Mouse (Mus musculus): Measurements from ENCODE around the gene Caln1. TPM values are rescaled to one million over a fixed set of nuclear protein-coding genes. Genes with fewer than 3 reads are reported as not detected.
A peak's percentile ranks its signal among the peaks of the same experiment; 100 is the strongest.

Gene Caln1
- total RNA-seq, 2 experiments from 2014 or later, result 141 to 152 TPM

- DNase-seq (ENCODE audit: low spot score in 2 of 2), result peak in 1 of 2 experiments; percentile 33
These were observed 24.5 kb downstream of the Caln1 start for GRCm38 (mm10) chr5:130393618-130394355.

- no peak for DNase-seq (ENCODE audit: low spot score in 2 of 2)
These were observed 25.1 kb downstream of the Caln1 start for GRCm38 (mm10) chr5:130394386-130394785.

GRCm38 (mm10) chr5:130395142-130395541, 25.9 kb downstream of the Caln1 start:
- peak in 1 of 2 experiments; percentile 12 for DNase-seq (ENCODE audit: low spot score in 2 of 2)

- DNase-seq (ENCODE audit: low spot score in 2 of 2), result no peak
These were observed 31.1 kb downstream of the Caln1 start for GRCm38 (mm10) chr5:130400136-130400917.

GRCm38 (mm10) chr5:130405201-130405600, 35.9 kb downstream of the Caln1 start:
- DNase-seq (ENCODE audit: low spot score in 2 of 2), result peak; percentile 70 to 75

GRCm38 (mm10) chr5:130409706-130410105, 40.5 kb downstream of the Caln1 start:
- DNase-seq (ENCODE audit: low spot score in 2 of 2), result no peak

GRCm38 (mm10) chr5:130411516-130411915, 42.3 kb downstream of the Caln1 start:
- peak in 1 of 2 experiments; percentile 13 for DNase-seq (ENCODE audit: low spot score in 2 of 2)

GRCm38 (mm10) chr5:130447438-130447837, 78.2 kb downstream of the Caln1 start:
- no peak for DNase-seq (ENCODE audit: low spot score in 2 of 2)

GRCm38 (mm10) chr5:130448491-130448890, 79.2 kb downstream of the Caln1 start:
- peak; percentile 60 to 66 for DNase-seq (ENCODE audit: low spot score in 2 of 2)

- DNase-seq (ENCODE audit: low spot score in 2 of 2), result peak; percentile 62 to 72
These were observed 79.9 kb downstream of the Caln1 start for GRCm38 (mm10) chr5:130448931-130449856.

- DNase-seq (ENCODE audit: low spot score in 2 of 2), result peak; percentile 17 to 50
These were observed 80.8 kb downstream of the Caln1 start for GRCm38 (mm10) chr5:130450031-130450541.

- DNase-seq (ENCODE audit: low spot score in 2 of 2), result no peak
These were observed 88.8 kb downstream of the Caln1 start for GRCm38 (mm10) chr5:130458076-130458475.

- no peak for DNase-seq (ENCODE audit: low spot score in 2 of 2)
These were observed 103.0 kb downstream of the Caln1 start for GRCm38 (mm10) chr5:130472209-130472608.

- no peak for DNase-seq (ENCODE audit: low spot score in 2 of 2)
These were observed 105.6 kb downstream of the Caln1 start for GRCm38 (mm10) chr5:130474876-130475275.

- peak in 1 of 2 experiments; percentile 16 for DNase-seq (ENCODE audit: low spot score in 2 of 2)
These were observed 107.5 kb downstream of the Caln1 start for GRCm38 (mm10) chr5:130476741-130477140.

GRCm38 (mm10) chr5:130480290-130480689, 111.0 kb downstream of the Caln1 start:
- no peak for DNase-seq (ENCODE audit: low spot score in 2 of 2)

GRCm38 (mm10) chr5:130491471-130491870, 122.2 kb downstream of the Caln1 start:
- no peak for DNase-seq (ENCODE audit: low spot score in 2 of 2)

GRCm38 (mm10) chr5:130492305-130492704, 123.0 kb downstream of the Caln1 start:
- DNase-seq (ENCODE audit: low spot score in 2 of 2), result no peak

GRCm38 (mm10) chr5:130502541-130502940, 133.3 kb downstream of the Caln1 start:
- no peak for DNase-seq (ENCODE audit: low spot score in 2 of 2)

- no peak for DNase-seq (ENCODE audit: low spot score in 2 of 2)
These were observed 135.6 kb downstream of the Caln1 start for GRCm38 (mm10) chr5:130504891-130505290.

GRCm38 (mm10) chr5:130510516-130510915, 141.3 kb downstream of the Caln1 start:
- no peak for DNase-seq (ENCODE audit: low spot score in 2 of 2)
